Mouse (Mus musculus) small intestine, adult 2 months (tissue): ENCODE data around the gene Mab21l2.

ENCODE experiments used
- CTCF ChIP-seq: fragments of 200-500 bp; IDR thresholded peaks from 2 replicates; pipeline ENCODE4 v1.5.1; 2012; ENCODE audit warnings: low read depth, mild to moderate bottlenecking, control low read depth, inconsistent platforms, low read length, moderate library complexity, mixed read lengths; ENCODE audit not compliant: insufficient replicate concordance, insufficient read length; ENCODE audit errors: extremely low read depth
- POLR2A ChIP-seq: fragments of 200-500 bp; IDR thresholded peaks from 2 replicates; pipeline ENCODE4 v1.6.1; 2012; ENCODE audit warnings: low read depth, mild to moderate bottlenecking, control low read depth, inconsistent platforms, low read length, moderate library complexity

GRCm38 (mm10) chr3:86558976-86559375, 10.5 kb upstream of the Mab21l2 start:
- no peak for TF ChIP-seq POLR2A
- TF ChIP-seq CTCF: no peak
